Mouse (Mus musculus) ZHBTc4 (cell line): ENCODE data around the gene P2rx6.
"Not testable (repeated sequence)": the region's sequence is repeated elsewhere in the genome, so short reads cannot be mapped to it uniquely, and the experiment has no call there.

Experiments
- DNase-seq: peaks from one replicate; pipeline ENCODE4 v3.0.0-alpha.2; 2011; ENCODE audit warnings: low read depth, low spot score

Gene P2rx6

DNA sequence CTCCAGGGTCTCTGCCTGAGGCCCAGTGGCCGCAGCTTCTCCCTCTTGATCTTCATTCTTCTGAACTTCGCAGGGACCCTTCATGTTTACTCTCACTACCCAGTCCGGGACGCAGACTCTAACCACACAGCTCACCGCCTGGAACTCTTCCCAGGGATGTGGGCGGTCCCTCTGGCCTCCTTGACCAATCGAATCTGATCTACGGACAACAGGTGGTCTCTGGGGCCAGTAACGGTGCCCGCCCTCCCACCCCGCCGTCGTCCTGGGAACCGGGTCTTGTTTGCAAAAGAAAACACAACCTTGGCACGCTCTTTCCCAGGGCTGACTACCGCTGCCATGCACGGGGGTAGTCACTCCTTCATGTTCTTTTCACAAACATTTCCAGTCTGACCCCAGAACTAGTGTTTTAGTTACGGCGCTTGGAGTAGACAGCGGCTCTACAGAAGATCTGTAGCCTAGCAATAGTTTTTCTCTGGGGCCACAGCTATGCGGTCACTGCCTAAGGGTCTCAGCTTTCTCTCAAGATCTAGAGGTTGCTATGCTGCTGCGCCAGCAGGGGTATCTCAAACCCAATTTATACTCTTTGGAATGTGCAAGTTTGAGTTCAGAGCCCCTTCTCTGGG is 446 bp upstream of the P2rx6 start, which contains the start of gene Lrrc74b:
Lrrc74b (minus strand) TSS at position 120 of the 623 bp plus-strand sequence.
- peak; percentile 86 for DNase-seq

- no peak for DNase-seq
Observed at GRCm38 (mm10) chr16:17563580-17563979, 1.9 kb downstream of the P2rx6 start.

- no peak for DNase-seq
Observed at GRCm38 (mm10) chr16:17564221-17564620, 2.5 kb downstream of the P2rx6 start.

- DNase-seq: no peak
Observed at GRCm38 (mm10) chr16:17564771-17565170, 3.1 kb downstream of the P2rx6 start.

DNA sequence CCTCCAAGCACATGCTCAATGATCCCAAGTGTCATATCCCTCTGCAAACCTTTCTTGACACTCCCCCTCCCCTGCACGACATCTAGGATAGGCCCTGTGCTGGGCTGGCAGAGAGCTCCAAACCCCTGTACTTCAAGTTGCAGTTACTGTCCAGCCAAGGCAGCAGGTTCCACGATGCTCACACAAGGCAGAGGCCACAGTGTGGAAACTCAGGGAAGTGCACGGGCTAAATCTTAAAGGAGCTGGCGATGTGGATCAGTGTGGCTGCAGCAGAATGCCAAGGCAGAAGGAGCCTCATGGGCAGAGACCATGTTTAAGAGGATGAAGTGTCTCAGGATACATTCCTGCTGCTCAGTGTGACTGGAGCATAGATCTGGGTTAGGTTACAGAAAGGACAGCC is 4.5 kb downstream of the P2rx6 start:
- no peak for DNase-seq

DNA sequence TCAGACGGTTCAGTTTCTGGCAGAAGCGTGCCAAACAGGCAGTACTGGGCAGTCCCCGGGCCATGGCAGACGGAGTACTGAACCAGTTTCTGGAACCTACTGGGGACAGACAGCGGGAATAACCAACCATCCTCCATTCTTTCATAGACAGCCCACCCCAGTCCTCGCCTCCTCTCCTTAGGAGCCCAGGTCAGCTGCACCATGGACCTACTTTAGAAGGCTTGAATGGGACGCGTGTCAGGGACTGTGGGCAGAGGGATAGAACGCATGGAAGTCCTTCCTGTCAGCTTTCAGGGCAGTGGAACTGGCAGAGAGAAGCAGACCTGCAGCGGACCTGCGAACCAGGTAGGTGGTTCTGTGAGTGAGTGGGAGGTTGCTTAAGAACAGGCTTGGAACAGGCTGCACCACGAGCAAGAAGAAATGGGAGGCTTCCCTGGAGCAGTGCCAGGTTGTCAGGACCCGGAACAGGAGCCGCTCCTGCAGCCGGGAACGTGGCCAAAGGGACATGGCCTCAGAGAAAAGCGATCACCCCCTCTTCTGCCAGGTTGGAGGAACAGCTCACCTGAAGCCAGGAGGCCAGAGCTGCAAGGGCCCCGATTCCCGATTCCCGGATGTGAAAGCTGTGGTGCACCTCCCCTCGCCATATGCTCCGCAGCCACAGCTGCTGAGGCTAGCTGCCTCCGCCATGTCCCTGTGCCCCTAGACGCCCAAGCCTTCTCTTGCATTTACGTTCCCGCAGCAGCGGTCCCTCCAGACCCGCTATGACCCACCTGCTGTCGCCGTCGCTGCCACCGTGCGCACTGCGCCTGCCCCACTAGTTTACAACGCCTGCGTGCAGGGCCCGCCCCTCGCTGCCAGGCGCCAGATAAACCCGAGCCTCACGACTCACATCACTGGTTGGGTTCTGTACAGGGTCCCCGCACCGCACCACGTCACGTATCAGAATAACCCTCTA is 14.5 kb downstream of the P2rx6 start:
- peak; percentile 59 for DNase-seq

DNA sequence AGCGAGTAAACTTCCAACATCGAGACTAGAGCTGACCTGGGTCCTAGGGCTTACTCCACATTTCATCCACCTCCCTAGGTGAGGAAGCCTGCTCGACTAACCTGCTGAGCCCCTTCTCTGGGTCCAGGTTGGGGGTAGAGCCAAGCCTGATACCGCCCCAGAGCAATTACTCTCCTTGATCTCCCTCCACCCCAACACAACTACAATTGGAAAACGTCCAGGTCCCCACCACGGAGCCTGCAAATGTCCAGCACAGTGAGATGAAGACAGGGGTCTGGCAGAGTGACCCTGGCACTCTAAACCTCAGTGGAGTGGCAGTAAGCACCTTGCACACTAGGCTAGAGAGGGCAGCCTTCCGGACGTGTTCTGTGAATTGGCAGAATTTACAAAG is 15.1 kb downstream of the P2rx6 start:
- DNase-seq: no peak

- DNase-seq: peak; percentile 92
Observed at GRCm38 (mm10) chr16:17583064-17583463, 21.4 kb downstream of the P2rx6 start, which contains the start of gene Slc7a4. TSS of gene Slc7a4 (minus strand) at chr16:17583214.

DNA sequence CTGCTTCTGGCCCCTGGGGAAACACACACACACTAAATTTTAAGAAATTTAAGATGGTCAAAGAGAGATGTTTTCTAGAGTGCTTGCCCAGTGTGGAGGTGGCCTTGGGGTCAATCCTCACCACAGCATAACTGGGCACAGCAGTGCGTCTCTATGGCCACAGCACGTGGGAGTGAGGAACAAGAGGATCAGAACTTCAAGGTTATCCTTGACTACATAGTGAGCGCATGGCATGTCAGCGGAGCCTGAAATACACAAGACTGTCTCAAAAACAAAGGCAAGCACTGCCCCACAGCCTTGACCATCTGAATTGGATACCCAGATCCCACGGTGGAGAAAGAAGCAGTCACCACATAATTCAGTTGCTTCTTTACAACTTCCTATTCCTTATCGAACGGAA is 22.9 kb downstream of the P2rx6 start:
- DNase-seq: no peak

GRCm38 (mm10) chr16:17590731-17591130 is 29.0 kb downstream of the P2rx6 start:
- DNase-seq: no peak

DNA sequence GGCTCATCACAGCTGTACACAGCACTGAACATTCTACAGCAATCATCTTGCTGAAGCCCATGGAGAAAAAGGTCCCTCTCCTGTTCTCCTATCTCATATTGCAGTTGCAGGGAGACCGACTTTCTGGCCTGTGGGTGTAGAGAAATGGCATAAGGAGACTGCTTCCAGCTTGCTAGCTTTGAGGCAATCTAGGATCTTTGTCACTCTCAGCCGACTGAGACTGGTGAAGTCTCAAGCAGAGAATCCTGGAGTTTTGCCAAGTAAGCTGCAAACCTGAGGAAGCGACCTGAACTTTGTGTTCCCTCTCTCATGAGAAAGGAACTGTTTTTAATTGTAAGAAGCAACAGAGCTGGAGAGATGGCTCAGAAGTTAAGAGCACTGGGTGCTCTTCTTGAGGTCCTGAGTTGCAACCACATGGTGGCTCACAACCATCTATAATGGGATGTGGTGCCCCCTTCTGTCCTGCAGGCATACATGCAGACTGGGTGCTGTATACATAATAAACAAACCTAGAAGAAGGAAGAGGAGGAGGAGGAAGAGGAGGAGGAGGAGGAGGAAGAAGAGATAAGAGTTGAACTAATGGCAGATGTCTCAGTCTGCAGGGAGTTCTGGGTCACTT is 39.4 kb downstream of the P2rx6 start:
- DNase-seq: peak; percentile 47

- DNase-seq: no peak
Observed at GRCm38 (mm10) chr16:17604941-17605340, 43.3 kb downstream of the P2rx6 start.

DNA sequence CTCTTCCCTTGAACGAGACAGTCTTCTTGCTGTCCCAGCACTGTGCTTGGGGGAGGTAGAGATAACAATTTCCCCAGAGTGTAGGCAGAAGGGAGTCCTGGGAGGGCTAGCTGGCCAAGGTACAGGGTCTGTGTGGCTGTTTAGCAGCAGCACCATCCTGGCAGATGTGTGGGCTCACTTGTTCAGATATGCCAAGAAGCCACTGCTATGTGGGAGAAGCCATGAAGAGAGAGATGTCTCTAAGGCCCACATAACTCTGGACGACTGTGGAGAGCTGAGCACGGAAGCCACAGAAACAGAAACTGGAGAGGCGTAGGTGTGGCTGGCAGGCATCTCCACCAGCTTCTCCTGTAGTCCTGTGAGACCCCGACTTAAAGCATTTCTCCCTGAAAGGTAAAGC is 44.0 kb downstream of the P2rx6 start:
- DNase-seq: no peak

DNA sequence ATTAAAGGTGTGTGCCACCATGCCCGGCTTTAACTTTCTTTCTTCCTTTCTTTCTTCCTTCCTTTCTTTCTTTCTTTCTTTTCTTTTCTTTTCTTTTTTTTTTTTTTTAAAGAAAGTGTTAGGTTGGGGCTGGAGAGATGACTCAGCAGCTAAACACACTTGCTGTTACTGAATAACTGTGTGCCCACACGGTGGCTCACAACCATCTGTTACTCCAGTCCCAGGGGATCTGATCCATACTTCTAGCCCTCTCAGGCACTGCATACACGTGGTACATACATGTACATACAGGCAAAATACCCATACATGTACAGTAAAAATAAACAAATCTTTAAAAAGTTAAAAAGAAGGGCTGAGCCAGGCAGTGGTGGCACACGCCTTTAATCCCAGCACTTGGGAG is 49.7 kb downstream of the P2rx6 start:
- DNase-seq: no peak

GRCm38 (mm10) chr16:17614740-17615139 is 53.1 kb downstream of the P2rx6 start:
- DNase-seq: not testable (repeated sequence)

DNA sequence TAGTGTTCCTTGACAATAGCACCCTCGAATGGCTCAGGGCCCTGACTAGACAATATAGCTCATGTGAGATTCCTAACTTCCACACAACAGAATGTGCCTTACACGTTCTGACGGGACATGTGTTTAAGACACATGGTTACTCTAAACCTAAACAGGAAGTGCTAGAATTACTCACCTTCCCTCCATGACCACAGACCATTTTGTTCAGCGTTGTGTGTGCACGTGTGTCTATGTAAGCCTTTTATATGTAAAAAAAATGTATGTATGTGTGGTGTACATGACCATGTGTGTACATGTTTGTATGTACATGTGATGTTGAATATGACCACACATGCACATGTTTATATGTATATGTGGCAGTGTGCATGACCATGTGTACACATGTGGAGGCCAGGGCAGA is 54.5 kb downstream of the P2rx6 start:
- DNase-seq: no peak

DNA sequence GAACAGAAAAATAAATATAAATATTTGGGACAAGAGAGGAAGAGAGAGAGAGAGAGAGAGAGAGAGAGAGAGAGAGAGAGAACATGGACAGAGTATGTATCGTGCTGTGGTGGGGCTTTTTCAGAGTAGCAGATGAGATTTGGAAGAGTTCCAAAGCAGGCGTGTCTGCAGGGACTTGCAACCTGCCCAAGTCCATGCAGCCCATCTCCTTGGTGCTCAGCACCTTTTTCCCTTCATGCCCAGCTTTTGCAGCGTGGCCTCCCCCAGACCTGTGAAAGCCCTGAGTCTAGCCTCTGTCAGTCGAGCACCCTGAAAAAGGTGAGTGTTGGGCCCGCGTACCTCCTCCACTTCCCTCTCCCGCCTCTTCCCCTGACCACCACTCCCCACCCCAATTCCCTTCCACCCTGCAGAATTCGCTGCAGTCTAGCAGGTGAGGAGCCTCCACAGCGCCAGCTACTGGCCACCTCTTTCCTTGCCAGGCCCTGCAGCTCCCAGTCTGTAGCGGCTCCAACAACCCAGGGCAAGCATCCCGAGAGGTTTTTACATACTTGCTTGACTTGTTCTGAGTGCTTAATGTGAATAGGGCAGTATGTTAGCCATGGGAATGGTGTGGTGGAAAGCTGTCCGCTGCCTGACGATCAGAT is 56.4 kb downstream of the P2rx6 start:
- peak; percentile 93 for DNase-seq

DNA sequence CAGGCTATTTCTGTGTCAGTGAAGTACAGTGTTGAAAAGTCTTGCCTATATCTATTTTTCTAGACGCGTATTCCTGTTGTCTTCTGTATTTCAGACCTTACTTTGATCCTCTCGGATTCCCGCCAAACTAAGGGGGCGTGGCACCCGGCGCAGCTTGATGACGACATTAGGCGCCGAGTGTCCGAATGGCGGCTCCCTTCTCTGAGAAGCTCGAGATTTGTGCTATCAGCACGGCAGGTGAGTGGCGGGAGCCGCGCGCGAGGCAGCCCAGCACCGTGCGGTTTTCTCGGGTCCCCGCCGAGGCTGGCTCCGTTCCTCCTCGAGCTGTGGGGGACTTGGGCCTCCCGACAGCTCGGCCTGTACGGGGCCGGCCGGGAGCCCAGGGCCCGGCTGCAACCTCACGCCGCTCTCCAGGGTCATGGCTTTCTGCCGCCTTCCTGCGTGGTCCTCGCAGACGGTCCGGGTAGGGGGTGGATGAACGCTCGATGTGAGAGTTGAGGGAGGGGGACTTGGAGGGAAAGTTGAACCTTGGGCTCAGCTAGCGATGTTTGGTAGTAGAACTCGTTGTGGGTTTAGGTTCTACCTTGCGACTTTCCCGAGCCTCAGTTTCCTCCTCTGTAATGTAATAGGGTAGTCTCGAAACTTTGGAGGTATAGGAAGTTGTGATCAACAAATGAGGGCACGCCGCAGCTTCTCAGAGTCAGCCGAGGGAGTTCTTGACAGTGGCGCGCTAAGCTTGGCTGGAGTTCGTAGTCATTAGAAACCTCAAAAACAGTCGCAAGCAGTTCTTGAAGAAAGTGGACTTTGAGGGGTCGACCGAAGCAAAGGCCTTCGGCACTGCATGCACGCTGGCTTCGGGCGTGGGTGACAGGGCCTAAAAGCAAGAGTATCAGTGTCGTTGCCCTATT is 57.8 kb downstream of the P2rx6 start, which contains the start of gene Smpd4:
Smpd4 (plus strand) TSS at position 157 of the 908 bp plus-strand sequence.
- DNase-seq: peak; percentile 94

GRCm38 (mm10) chr16:17621936-17622335 is 60.3 kb downstream of the P2rx6 start:
- DNase-seq: no peak

DNA sequence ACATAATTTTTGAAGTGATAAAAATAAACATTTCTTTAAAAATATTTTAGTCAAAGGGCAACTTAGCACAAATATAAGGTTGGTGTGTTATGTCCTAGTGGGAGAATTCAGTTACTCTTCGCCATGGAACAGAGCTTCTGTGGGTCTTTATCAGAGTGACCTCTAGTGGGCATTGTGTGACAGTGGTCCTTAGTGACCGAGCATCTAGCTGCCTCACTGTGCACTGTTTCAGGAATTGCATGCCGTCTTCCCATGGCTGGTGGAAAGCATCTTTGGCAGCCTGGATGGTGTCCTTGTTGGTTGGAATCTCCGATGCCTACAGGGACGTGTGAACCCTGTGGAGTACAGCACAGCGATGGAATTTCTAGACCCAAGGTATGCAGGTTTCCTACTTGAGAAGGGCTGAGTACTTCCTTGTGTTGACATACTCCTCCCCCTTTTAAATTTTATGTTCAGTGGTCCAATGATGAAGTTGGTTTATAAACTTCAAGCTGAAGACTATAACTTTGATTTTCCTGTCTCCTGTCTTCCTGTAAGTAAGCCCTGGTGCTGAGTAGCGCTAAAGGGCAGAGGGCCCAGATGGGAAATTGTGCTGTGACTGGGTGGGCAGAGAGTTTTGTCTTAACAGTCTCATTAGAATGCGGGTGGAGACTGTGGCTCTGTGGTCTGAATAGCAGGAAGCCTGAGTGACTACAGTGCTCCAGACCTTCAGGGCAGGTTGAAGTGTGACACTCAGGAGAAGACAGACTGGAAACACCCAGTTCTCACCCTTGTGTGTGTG is 64.0 kb downstream of the P2rx6 start:
- DNase-seq: peak; percentile 48
